Mouse (Mus musculus): Measurements from ENCODE around the gene Padi3.

DNA sequence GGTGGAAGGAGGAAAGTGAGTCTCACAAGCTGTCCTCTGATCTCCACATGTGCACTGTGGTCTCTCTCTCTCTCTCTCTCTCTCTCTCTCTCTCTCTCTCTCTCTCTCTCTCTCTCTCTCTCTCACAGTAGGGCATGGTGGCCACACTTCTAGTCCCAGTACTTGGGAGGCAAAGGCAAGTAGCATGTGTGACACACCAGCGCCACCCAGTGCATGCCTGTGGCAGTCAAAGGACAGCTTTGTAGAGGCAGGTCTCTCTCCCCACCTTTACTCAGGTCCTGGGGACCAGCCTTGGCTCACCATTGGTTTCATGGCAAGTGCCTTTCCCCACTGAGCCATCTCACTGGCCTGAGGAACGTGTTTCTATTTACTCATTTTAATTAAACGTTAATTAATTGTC, 65.8 kb downstream of the Padi3 start:
- TF ChIP-seq CTCF (conservative IDR thresholded peaks at IDR 0.05; ENCODE audit: insufficient read depth, insufficient read length, low read depth, low read length) (peak; percentile 76), POLR2A (IDR thresholded peaks at IDR 0.05; ENCODE audit: low read depth, low read length) (no peak)
